Mouse (Mus musculus) spleen, adult 2 months (tissue): Measurements from ENCODE around the gene Hdac9. TPM values are rescaled to one million over a fixed set of nuclear protein-coding genes. Genes with fewer than 3 reads are reported as not detected.

Experiments
- DNase-seq, 2 experiments: peaks; one replicate each; pipeline versions ENCODE4 v3.0.0 to v3.0.0-alpha.2; 2012 to 2021; ENCODE audit warnings: low spot score in 2 of 2, low read depth in 1 of 2
- H3K27ac ChIP-seq: fragments of 200-500 bp; 2 replicates; pipeline ENCODE4 v1.5.1; 2012; ENCODE audit warnings: low read length, inconsistent platforms; ENCODE audit not compliant: insufficient read depth
- H3K27me3 ChIP-seq: fragments of 200-500 bp; 2 replicates; pipeline ENCODE4 v1.6.1; 2012; ENCODE audit warnings: mild to moderate bottlenecking, moderate library complexity, low read length, inconsistent platforms; ENCODE audit not compliant: control insufficient read depth, insufficient read depth
- H3K36me3 ChIP-seq: fragments of 200-500 bp; 2 replicates; pipeline ENCODE4 v1.6.1; 2012; ENCODE audit warnings: mild to moderate bottlenecking, low read length, inconsistent platforms; ENCODE audit not compliant: control insufficient read depth, insufficient read depth
- H3K4me1 ChIP-seq: fragments of 200-500 bp; 2 replicates; pipeline ENCODE4 v1.6.1; 2011; ENCODE audit warnings: inconsistent platforms; ENCODE audit not compliant: control insufficient read depth, insufficient read depth, insufficient read length
- H3K4me3 ChIP-seq: fragments of 200-500 bp; 2 replicates; pipeline ENCODE4 v1.5.1; 2011; ENCODE audit warnings: mild to moderate bottlenecking, inconsistent platforms; ENCODE audit not compliant: insufficient read depth, insufficient read length; ENCODE audit errors: extremely low read depth
- CTCF ChIP-seq: fragments of 200-500 bp; IDR thresholded peaks from 2 replicates; pipeline ENCODE4 v1.5.1; 2011; ENCODE audit warnings: mild to moderate bottlenecking, inconsistent platforms; ENCODE audit not compliant: insufficient read depth, insufficient read length, insufficient replicate concordance; ENCODE audit errors: extremely low read depth
- POLR2A ChIP-seq: fragments of 200-500 bp; IDR thresholded peaks from 2 replicates; pipeline ENCODE4 v1.6.1; 2011; ENCODE audit warnings: low read depth, low read length, inconsistent platforms
- WGBS: fragments of 180-500 bp; shearing (Covaris S2); methylation state at CpG from one replicate; pipeline ENCODE4 v1.1.7; 2018; 5-methylcytosine and 5-hydroxymethylcytosine counted together
- polyA plus RNA-seq: library from polyadenylated mRNA; depleted of rRNA; stranded (reverse); fragments of >200 nt; gene quantifications from 2 replicates; pipeline ENCODE4 v1.2.3, GENCODE M21; 2012

Gene Hdac9
- polyA plus RNA-seq, 1 experiment, result 8.9 TPM

DNA sequence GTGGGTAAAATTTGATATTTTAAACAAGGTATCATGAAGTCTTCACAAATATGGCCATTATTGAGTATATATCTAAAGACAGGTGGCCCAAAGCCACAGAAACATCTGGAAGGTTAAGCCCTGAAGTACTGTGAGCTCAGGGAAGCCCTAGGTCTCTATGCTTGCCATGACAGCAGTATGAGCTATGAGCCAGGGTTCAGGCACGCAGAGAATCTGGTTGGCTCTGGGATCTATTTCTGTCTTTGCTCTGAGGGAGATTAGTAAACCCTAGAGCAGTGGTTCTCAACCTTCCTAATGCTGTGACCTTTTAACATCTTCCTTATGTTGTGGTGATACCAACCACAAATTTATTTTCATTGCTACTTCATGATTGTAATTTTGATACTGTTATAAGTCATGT, 337.7 kb downstream of the Hdac9 start:
- Histone ChIP-seq H3K36me3 (no peaks in the 10 kb centered on the region), H3K27ac (no peak overlapping the region), H3K4me1 (no peaks in the 10 kb centered on the region), H3K27me3 (no peaks in the 10 kb centered on the region), H3K4me3 (no peak overlapping the region)
- WGBS, result 88% methylated on average over 1 of the region's 1 CpGs
- DNase-seq, result no peak
- no peak for TF ChIP-seq POLR2A
- no peak for TF ChIP-seq CTCF

DNA sequence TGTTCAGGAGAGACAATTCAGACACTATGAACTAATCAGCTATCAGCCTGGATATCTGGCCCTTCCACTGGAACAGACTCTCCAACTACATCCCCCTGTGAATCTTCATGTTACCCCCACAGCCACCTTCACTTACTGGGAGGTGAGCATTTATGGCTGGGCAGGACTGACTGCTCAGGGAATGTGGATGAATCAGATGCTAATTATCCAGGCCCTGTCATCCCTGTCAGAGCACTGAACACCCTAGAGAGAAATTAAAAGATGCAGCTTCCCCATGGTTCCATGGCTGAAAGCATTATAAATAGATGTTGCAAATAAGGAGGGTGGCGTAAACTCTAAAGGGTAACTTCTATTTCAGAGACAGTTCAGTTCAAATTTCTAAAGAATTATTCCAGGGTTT, 345.8 kb downstream of the Hdac9 start:
- TF ChIP-seq CTCF (no peak), POLR2A (no peak)
- DNase-seq, result no peak
- Histone ChIP-seq H3K27me3 (no peaks in the 10 kb centered on the region), H3K4me1 (no peaks in the 10 kb centered on the region), H3K4me3 (no peak overlapping the region), H3K36me3 (no peaks in the 10 kb centered on the region), H3K27ac (no peak overlapping the region)
- WGBS, result 95% methylated on average over 1 of the region's 1 CpGs

DNA sequence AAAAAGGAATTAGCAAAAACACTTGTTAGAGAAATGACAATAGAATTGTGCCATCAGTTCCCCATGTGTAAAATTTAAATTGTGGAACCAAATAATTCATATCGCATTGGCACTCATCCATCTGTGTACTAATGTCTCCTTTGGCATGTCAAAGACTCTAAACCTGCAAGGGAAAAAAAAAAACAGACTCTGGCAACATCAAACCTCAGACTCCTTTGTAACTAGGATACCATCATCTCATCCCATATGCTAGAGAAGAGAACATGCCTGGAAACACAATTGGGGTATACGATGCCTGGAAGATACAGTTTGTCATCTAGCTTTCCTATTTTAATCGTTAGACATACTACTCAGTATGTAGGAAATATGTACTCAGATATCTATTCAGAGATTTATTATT, 347.4 kb downstream of the Hdac9 start:
- H3K27ac ChIP-seq, result no peak overlapping the region
- H3K4me1 ChIP-seq, result no peaks in the 10 kb centered on the region
- H3K36me3 ChIP-seq, result no peaks in the 10 kb centered on the region
- no peaks in the 10 kb centered on the region for H3K27me3 ChIP-seq
- H3K4me3 ChIP-seq, result no peak overlapping the region
- TF ChIP-seq CTCF (no peak), POLR2A (no peak)
- 98% methylated on average over 3 of the region's 3 CpGs for WGBS
- DNase-seq, result no peak

DNA sequence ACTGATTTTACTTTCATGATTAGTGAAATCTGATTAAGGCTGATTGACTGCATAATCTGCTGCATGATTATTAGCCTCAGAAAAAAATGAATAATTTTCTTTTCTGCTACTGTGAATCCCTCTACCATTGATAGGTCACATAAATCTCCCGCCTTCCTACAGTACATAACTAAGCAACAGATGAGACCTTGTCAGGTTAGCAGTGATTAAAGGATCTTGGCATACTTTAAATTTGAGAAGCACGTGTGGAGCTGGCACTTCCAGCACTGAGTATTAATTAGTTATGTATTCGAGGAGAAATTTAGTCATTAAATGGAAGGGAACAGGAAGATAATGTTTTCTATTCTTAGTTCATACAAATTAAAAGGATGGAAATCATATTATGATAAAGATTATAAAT, 347.8 kb downstream of the Hdac9 start:
- Histone ChIP-seq H3K27ac (no peak overlapping the region), H3K4me3 (no peak overlapping the region), H3K27me3 (no peaks in the 10 kb centered on the region), H3K4me1 (no peaks in the 10 kb centered on the region), H3K36me3 (no peaks in the 10 kb centered on the region)
- no peak for DNase-seq
- TF ChIP-seq POLR2A (no peak), CTCF (no peak)
- 87% methylated on average over 3 of the region's 3 CpGs for whole genome bisulfite sequencing

DNA sequence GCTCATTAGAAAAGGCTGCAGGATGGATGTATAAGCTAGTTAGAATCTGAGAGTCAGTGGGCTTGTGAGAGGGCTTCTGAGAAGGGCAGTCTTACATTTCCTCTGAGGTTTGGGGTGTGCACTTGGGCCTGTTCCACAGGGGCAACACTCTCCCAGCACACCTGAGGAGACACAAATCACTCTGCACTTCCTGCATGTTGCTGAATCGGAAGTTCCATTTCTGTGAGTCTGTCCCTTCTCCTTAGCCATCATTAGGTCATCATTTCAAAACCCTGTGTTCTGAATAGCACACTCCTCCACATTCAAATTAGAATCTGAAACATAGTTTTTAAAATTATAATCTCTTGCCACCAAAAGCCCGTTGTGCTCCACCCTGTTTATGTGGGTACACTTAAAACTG, 354.6 kb downstream of the Hdac9 start:
- no peak for DNase-seq
- H3K4me3 ChIP-seq, result no peak overlapping the region
- H3K27me3 ChIP-seq, result no peaks in the 10 kb centered on the region
- H3K36me3 ChIP-seq, result no peaks in the 10 kb centered on the region
- no peaks in the 10 kb centered on the region for H3K4me1 ChIP-seq
- 67% methylated on average over 2 of the region's 2 CpGs for WGBS
- TF ChIP-seq POLR2A, result no peak
- no peak for TF ChIP-seq CTCF
- H3K27ac ChIP-seq, result no peak overlapping the region

DNA sequence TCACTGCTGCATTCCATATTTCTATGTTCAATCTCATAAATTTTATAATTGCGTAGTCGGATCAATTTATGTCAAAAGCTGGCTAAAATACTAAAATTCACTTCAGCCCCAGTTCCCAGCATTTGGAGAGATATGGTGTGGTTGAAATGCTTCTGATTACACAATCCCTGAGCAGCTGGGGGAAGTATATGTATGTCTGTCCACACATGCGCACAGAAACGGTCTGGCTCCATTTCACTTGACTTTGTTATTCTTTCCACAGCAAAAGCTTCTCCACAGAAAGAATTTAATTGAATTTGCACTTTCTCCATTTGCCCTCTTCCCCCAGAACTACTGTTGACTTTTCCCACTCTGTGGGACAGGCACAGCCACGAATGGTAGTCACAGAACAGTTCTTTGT, 357.9 kb downstream of the Hdac9 start:
- TF ChIP-seq POLR2A (no peak), CTCF (no peak)
- H3K36me3 ChIP-seq, result no peaks in the 10 kb centered on the region
- H3K27ac ChIP-seq, result no peak overlapping the region
- H3K27me3 ChIP-seq, result no peaks in the 10 kb centered on the region
- H3K4me1 ChIP-seq, result no peaks in the 10 kb centered on the region
- no peak overlapping the region for H3K4me3 ChIP-seq
- DNase-seq, result no peak
- WGBS, result 79% methylated on average over 5 of the region's 5 CpGs

DNA sequence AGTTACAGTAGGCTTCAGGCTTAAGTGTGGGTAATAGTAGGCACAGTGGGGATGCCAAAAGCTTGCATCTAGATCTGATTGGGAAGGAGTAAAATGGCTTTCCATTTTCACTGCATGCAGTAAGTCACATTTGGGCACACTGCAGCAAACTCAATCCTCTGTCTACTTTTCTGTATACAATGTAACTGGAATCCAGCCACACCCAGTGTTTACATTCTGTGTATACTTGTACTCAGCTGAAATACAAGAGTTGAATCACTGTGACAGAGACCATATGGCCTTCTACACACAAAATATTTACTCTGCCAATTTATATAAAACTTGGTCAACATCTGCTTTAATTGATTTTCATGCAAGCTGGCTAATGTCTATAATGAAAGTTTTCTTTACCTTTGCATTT, 362.1 kb downstream of the Hdac9 start:
- TF ChIP-seq CTCF, result no peak
- no peak for TF ChIP-seq POLR2A

More for the DNA sequence above, 362.1 kb downstream of the Hdac9 start:
- H3K4me1 ChIP-seq, result no peaks in the 10 kb centered on the region
- no peak for DNase-seq
- H3K27ac ChIP-seq, result no peak overlapping the region
- H3K4me3 ChIP-seq, result no peak overlapping the region
- no peaks in the 10 kb centered on the region for H3K27me3 ChIP-seq
- H3K36me3 ChIP-seq, result no peaks in the 10 kb centered on the region
